ENCODE assay signal across 12 mouse cellular contexts in genomic region chr16:3907471-3907870, GRCm38 (mm10). TPM values are rescaled to one million over a fixed set of nuclear protein-coding genes. Genes with fewer than 3 reads are reported as not detected.
DNase-seq lines count a peak whose midpoint lies in the region; ATAC-seq and TF ChIP-seq lines count a peak whose summit lies in the region.
"Had no signal": no experiment of that assay in that cellular context is flagged by ENCODE, and none has a peak within 500 bp of the region (broad histone marks: within the 10 kb centered on the region; RNA-seq: fewer than 3 reads in every experiment).

No protein-coding gene starts in this region.

- no peak for DNase-seq in forebrain, embryonic 14.5 days (ENCODE audit: low spot score)
- DNase-seq in hindbrain, postnatal 0 days (ENCODE audit: low spot score), result no peak
- DNase-seq in G1E (ENCODE audit: low spot score), result no peak
- DNase-seq in gastrocnemius, postnatal 36 days, result no peak
- DNase-seq: adrenal gland, postnatal 36 days; heart, postnatal 14 days had no signal

- peak overlapping the region; percentile 80; the same call in 1 of the 2 replicates for H3K4me2 ChIP-seq in forebrain, embryonic 13.5 days
- no peak overlapping the region for H3K4me2 ChIP-seq in forebrain, embryonic 14.5 days (ENCODE audit: low read length)
- H3K4me2 ChIP-seq in hindbrain, embryonic 15.5 days, result peak overlapping the region; percentile 69
- H3K4me2 ChIP-seq in hindbrain, postnatal 0 days (ENCODE audit: low read depth, low read length), result no peak overlapping the region
- peak overlapping the region; percentile 77; the same call in 1 of the 2 replicates for H3K4me2 ChIP-seq in midbrain, embryonic 13.5 days (replicated peaks)

- no peak for ATAC-seq in forebrain, embryonic 13.5 days
- ATAC-seq in forebrain, embryonic 14.5 days, result no peak
- no peak for ATAC-seq in hindbrain, embryonic 15.5 days (ENCODE audit: low FRiP score, low read depth)
- ATAC-seq in hindbrain, postnatal 0 days, result no peak
- no peak for ATAC-seq in G1E (ENCODE audit: extremely low read depth, insufficient number of reproducible peaks, low FRiP score, poor library complexity, severe bottlenecking)
- no peak for ATAC-seq in midbrain, embryonic 13.5 days

- H3K9ac ChIP-seq in forebrain, embryonic 13.5 days, result no peak overlapping the region
- no peak overlapping the region for H3K9ac ChIP-seq in forebrain, embryonic 14.5 days (ENCODE audit: low read length)
- no peak overlapping the region for H3K9ac ChIP-seq in hindbrain, embryonic 15.5 days
- H3K9ac ChIP-seq in hindbrain, postnatal 0 days (replicated peaks; ENCODE audit: low read length), result no peak overlapping the region
- 0 out of 2 replicates have a peak overlapping the region, but pooled peaks have one; percentile 7 for H3K9ac ChIP-seq in midbrain, embryonic 13.5 days (replicated peaks)

- peaks cover 14% of the 10 kb centered on the region for H3K4me1 ChIP-seq in forebrain, embryonic 13.5 days
- H3K4me1 ChIP-seq in forebrain, embryonic 14.5 days (ENCODE audit: control insufficient read depth, insufficient read depth, low read length), result 0 out of 2 replicates have a peak, but pooled peaks cover 6% of the 10 kb centered on the region
- H3K4me1 ChIP-seq in hindbrain, embryonic 15.5 days (replicated peaks), result peaks cover 16% of the 10 kb centered on the region
- peaks cover 5% of the 10 kb centered on the region for H3K4me1 ChIP-seq in hindbrain, postnatal 0 days (ENCODE audit: insufficient read depth, low read length)
- peaks cover 19% of the 10 kb centered on the region for H3K4me1 ChIP-seq in G1E (ENCODE audit: insufficient read depth, low read depth, low read length)
- peaks cover 21% of the 10 kb centered on the region for H3K4me1 ChIP-seq in midbrain, embryonic 13.5 days (replicated peaks)

- intact Hi-C loops in gastrocnemius, postnatal 36 days (cut with DNase I), result loop anchor here (5.0 to 10.0 kb wide), 2 partner anchors 60 to 163 kb away; partner anchors contain the start of genes Zfp174 and Zfp263

- peaks cover 43% of the 10 kb centered on the region for H3K36me3 ChIP-seq in forebrain, embryonic 13.5 days (ENCODE audit: poor library complexity, severe bottlenecking)
- H3K36me3 ChIP-seq in forebrain, embryonic 14.5 days (ENCODE audit: control insufficient read depth, insufficient read depth, low read length), result peaks cover 41% of the 10 kb centered on the region
- peaks cover 26% of the 10 kb centered on the region for H3K36me3 ChIP-seq in hindbrain, embryonic 15.5 days
- H3K36me3 ChIP-seq in hindbrain, postnatal 0 days (ENCODE audit: insufficient read depth, low read length), result peaks cover 21% of the 10 kb centered on the region
- peaks cover 67% of the 10 kb centered on the region for H3K36me3 ChIP-seq in G1E (replicated peaks)
- H3K36me3 ChIP-seq in midbrain, embryonic 13.5 days, result peaks cover 47% of the 10 kb centered on the region

- no peak for TF ChIP-seq CTCF in hindbrain, postnatal 0 days (IDR thresholded peaks at IDR 0.05; ENCODE audit: low read depth)
- TF ChIP-seq CTCF in G1E (IDR thresholded peaks at IDR 0.05; ENCODE audit: low read depth, low read length), result no peak

- no peaks in the 10 kb centered on the region for H3K9me3 ChIP-seq in forebrain, embryonic 13.5 days (replicated peaks)
- no peaks in the 10 kb centered on the region for H3K9me3 ChIP-seq in forebrain, embryonic 14.5 days (replicated peaks; ENCODE audit: control insufficient read depth, low read length)
- H3K9me3 ChIP-seq in hindbrain, embryonic 15.5 days, result no peaks in the 10 kb centered on the region
- H3K9me3 ChIP-seq in hindbrain, postnatal 0 days (ENCODE audit: low read length), result no peaks in the 10 kb centered on the region
- H3K9me3 ChIP-seq in G1E (replicated peaks), result no peaks in the 10 kb centered on the region
- H3K9me3 ChIP-seq in midbrain, embryonic 13.5 days, result no peaks in the 10 kb centered on the region
- H3K9me3 ChIP-seq: limb, embryonic 15.5 days; lung, embryonic 15.5 days had no signal

- H3K27ac ChIP-seq in forebrain, embryonic 13.5 days, result no peak overlapping the region
- H3K27ac ChIP-seq in forebrain, embryonic 14.5 days (ENCODE audit: low read depth, low read length), result no peak overlapping the region
- no peak overlapping the region for H3K27ac ChIP-seq in hindbrain, embryonic 15.5 days (replicated peaks)
- H3K27ac ChIP-seq in hindbrain, postnatal 0 days, result no peak overlapping the region
- H3K27ac ChIP-seq in midbrain, embryonic 13.5 days, result no peak overlapping the region

- H3K4me3 ChIP-seq in forebrain, embryonic 13.5 days, result no peak overlapping the region
- no peak overlapping the region for H3K4me3 ChIP-seq in forebrain, embryonic 14.5 days (ENCODE audit: low read depth, low read length)
- H3K4me3 ChIP-seq in hindbrain, embryonic 15.5 days, result no peak overlapping the region
- H3K4me3 ChIP-seq in hindbrain, postnatal 0 days (ENCODE audit: low read length), result no peak overlapping the region
- H3K4me3 ChIP-seq in G1E (ENCODE audit: low read depth, low read length), result peak overlapping the region; percentile 18; the same call in 1 of the 2 replicates
- H3K4me3 ChIP-seq in midbrain, embryonic 13.5 days (replicated peaks), result no peak overlapping the region

- WGBS in forebrain, embryonic 13.5 days, result 81% methylated on average over 2 of the region's 2 CpGs
- WGBS in forebrain, embryonic 14.5 days, result 83% methylated on average over 2 of the region's 2 CpGs
- 78% methylated on average over 2 of the region's 2 CpGs for WGBS in hindbrain, embryonic 15.5 days
- WGBS in hindbrain, postnatal 0 days, result 76% methylated on average over 2 of the region's 2 CpGs
- 77% methylated on average over 2 of the region's 2 CpGs for WGBS in midbrain, embryonic 13.5 days

- no peaks in the 10 kb centered on the region for H3K27me3 ChIP-seq in forebrain, embryonic 13.5 days
- no peaks in the 10 kb centered on the region for H3K27me3 ChIP-seq in forebrain, embryonic 14.5 days (replicated peaks; ENCODE audit: control insufficient read depth, insufficient read depth, low read length)
- H3K27me3 ChIP-seq in hindbrain, embryonic 15.5 days, result no peaks in the 10 kb centered on the region
- H3K27me3 ChIP-seq in hindbrain, postnatal 0 days (ENCODE audit: insufficient read depth, low read length), result no peaks in the 10 kb centered on the region
- no peaks in the 10 kb centered on the region for H3K27me3 ChIP-seq in G1E (ENCODE audit: insufficient read depth, low read length)
- H3K27me3 ChIP-seq in midbrain, embryonic 13.5 days, result no peaks in the 10 kb centered on the region
- H3K27me3 ChIP-seq: limb, embryonic 15.5 days; lung, embryonic 15.5 days had no signal

RNA-seq across cellular contexts. Expression of gene 1700037C18Rik, which starts 1.0 kb away (rescaled TPM):
- 7.9 and 9.7 TPM in 2 replicates for polyA plus RNA-seq in forebrain, embryonic 13.5 days (2015; fragmentation: Nextera tagmentation; extraction: Ambion mirVana)
- 9.6 and 10.0 TPM in 2 replicates for polyA plus RNA-seq in forebrain, embryonic 14.5 days (2014; fragmentation: Nextera tagmentation; extraction: Ambion mirVana)
- 13.3 and 18.1 TPM in 2 replicates for polyA plus RNA-seq in hindbrain, embryonic 15.5 days (2015; fragmentation: Nextera tagmentation; extraction: Ambion mirVana)
- total RNA-seq in hindbrain, postnatal 0 days (2014; rRNA removed), result 7.9 and 47.7 TPM in 2 replicates
- polyA plus RNA-seq in hindbrain, postnatal 0 days (2015; fragmentation: Nextera tagmentation; extraction: Ambion mirVana), result 12.6 and 12.7 TPM in 2 replicates
- 1.7 and 6.2 TPM in 2 replicates for total RNA-seq in G1E (2014; fragmentation: Nextera tagmentation)
- 2.2 and 2.5 TPM in 2 replicates for total RNA-seq in G1E (2017)
- 8.2 and 11.1 TPM in 2 replicates for polyA plus RNA-seq in G1E (2012)
- polyA plus RNA-seq in midbrain, embryonic 13.5 days (2015; fragmentation: Nextera tagmentation; extraction: Ambion mirVana), result 11.1 and 12.2 TPM in 2 replicates
- total RNA-seq in gastrocnemius, postnatal 36 days (2021), result 1 to 10 TPM; 2.1 to 2.6 TPM

RNA-seq across cellular contexts. Expression of gene Cluap1, which starts 1.1 kb away (rescaled TPM):
- 30.3 and 35.5 TPM in 2 replicates for polyA plus RNA-seq in forebrain, embryonic 13.5 days (2015; fragmentation: Nextera tagmentation; extraction: Ambion mirVana)
- 35.1 and 35.6 TPM in 2 replicates for polyA plus RNA-seq in forebrain, embryonic 14.5 days (2014; fragmentation: Nextera tagmentation; extraction: Ambion mirVana)
- polyA plus RNA-seq in hindbrain, embryonic 15.5 days (2015; fragmentation: Nextera tagmentation; extraction: Ambion mirVana), result 37.7 and 38.2 TPM in 2 replicates
- total RNA-seq in hindbrain, postnatal 0 days (2014; rRNA removed), result 11.8 and 14.4 TPM in 2 replicates
- 42.3 and 42.6 TPM in 2 replicates for polyA plus RNA-seq in hindbrain, postnatal 0 days (2015; fragmentation: Nextera tagmentation; extraction: Ambion mirVana)
- total RNA-seq in G1E (2014; fragmentation: Nextera tagmentation) (12.0 and 24.2 TPM in 2 replicates), G1E (2017) (26.4 and 26.9 TPM in 2 replicates)
- 23.6 and 30.4 TPM in 2 replicates for polyA plus RNA-seq in G1E (2012)
- polyA plus RNA-seq in midbrain, embryonic 13.5 days (2015; fragmentation: Nextera tagmentation; extraction: Ambion mirVana), result 33.2 and 33.4 TPM in 2 replicates
- 1 to 10 TPM; 7.6 to 9.1 TPM for total RNA-seq in gastrocnemius, postnatal 36 days (2021)

RNA-seq across cellular contexts. Expression of gene Gm20695, which starts 23.0 kb away (rescaled TPM):
- 3.9 and 5.7 TPM in 2 replicates for polyA plus RNA-seq in forebrain, embryonic 13.5 days (2015; fragmentation: Nextera tagmentation; extraction: Ambion mirVana)
- 2.6 and 4.1 TPM in 2 replicates for polyA plus RNA-seq in forebrain, embryonic 14.5 days (2014; fragmentation: Nextera tagmentation; extraction: Ambion mirVana)
- polyA plus RNA-seq in hindbrain, embryonic 15.5 days (2015; fragmentation: Nextera tagmentation; extraction: Ambion mirVana), result 1.6 and 1.7 TPM in 2 replicates
- 2.9 and 10.9 TPM in 2 replicates for total RNA-seq in hindbrain, postnatal 0 days (2014; rRNA removed)
- polyA plus RNA-seq in hindbrain, postnatal 0 days (2015; fragmentation: Nextera tagmentation; extraction: Ambion mirVana), result 1.0 and 3.2 TPM in 2 replicates
- total RNA-seq in G1E (2014; fragmentation: Nextera tagmentation) (not detected in 2 replicates), G1E (2017) (0.33 TPM in 1 of 2 replicates, not detected in the other)
- not detected in 2 replicates for polyA plus RNA-seq in G1E (2012)
- polyA plus RNA-seq in midbrain, embryonic 13.5 days (2015; fragmentation: Nextera tagmentation; extraction: Ambion mirVana), result 1.6 and 4.9 TPM in 2 replicates
- total RNA-seq in gastrocnemius, postnatal 36 days (2021), result not detected
- total RNA-seq: heart, postnatal 14 days had no signal
- polyA plus RNA-seq: neural tube, embryonic 11.5 days had no signal

RNA-seq across cellular contexts. Expression of gene Zfp597, which starts 23.1 kb away (rescaled TPM):
- polyA plus RNA-seq in forebrain, embryonic 13.5 days (2015; fragmentation: Nextera tagmentation; extraction: Ambion mirVana), result 9.6 and 10.8 TPM in 2 replicates
- polyA plus RNA-seq in forebrain, embryonic 14.5 days (2014; fragmentation: Nextera tagmentation; extraction: Ambion mirVana), result 12.6 and 14.3 TPM in 2 replicates
- 14.8 and 14.9 TPM in 2 replicates for polyA plus RNA-seq in hindbrain, embryonic 15.5 days (2015; fragmentation: Nextera tagmentation; extraction: Ambion mirVana)
- total RNA-seq in hindbrain, postnatal 0 days (2014; rRNA removed), result 21.4 and 24.4 TPM in 2 replicates
- polyA plus RNA-seq in hindbrain, postnatal 0 days (2015; fragmentation: Nextera tagmentation; extraction: Ambion mirVana), result 10.0 and 11.9 TPM in 2 replicates
- total RNA-seq in G1E (2014; fragmentation: Nextera tagmentation) (23.3 and 23.6 TPM in 2 replicates), G1E (2017) (24.2 and 26.7 TPM in 2 replicates)
- 2.7 and 3.0 TPM in 2 replicates for polyA plus RNA-seq in G1E (2012)
- polyA plus RNA-seq in midbrain, embryonic 13.5 days (2015; fragmentation: Nextera tagmentation; extraction: Ambion mirVana), result 15.2 and 17.5 TPM in 2 replicates
- total RNA-seq in gastrocnemius, postnatal 36 days (2021), result 1 to 10 TPM; 5.6 to 7.0 TPM

RNA-seq across cellular contexts. Expression of gene Naa60, which starts 35.3 kb away (rescaled TPM):
- polyA plus RNA-seq in forebrain, embryonic 13.5 days (2015; fragmentation: Nextera tagmentation; extraction: Ambion mirVana), result 66.0 and 72.4 TPM in 2 replicates
- polyA plus RNA-seq in forebrain, embryonic 14.5 days (2014; fragmentation: Nextera tagmentation; extraction: Ambion mirVana), result 68.4 and 83.3 TPM in 2 replicates
- polyA plus RNA-seq in hindbrain, embryonic 15.5 days (2015; fragmentation: Nextera tagmentation; extraction: Ambion mirVana), result 93.0 and 102 TPM in 2 replicates
- total RNA-seq in hindbrain, postnatal 0 days (2014; rRNA removed), result 76.7 and 89.6 TPM in 2 replicates
- 85.7 and 91.6 TPM in 2 replicates for polyA plus RNA-seq in hindbrain, postnatal 0 days (2015; fragmentation: Nextera tagmentation; extraction: Ambion mirVana)
- total RNA-seq in G1E (2014; fragmentation: Nextera tagmentation) (57.5 and 71.6 TPM in 2 replicates), G1E (2017) (25.6 and 25.7 TPM in 2 replicates)
- polyA plus RNA-seq in G1E (2012), result 26.0 and 28.7 TPM in 2 replicates
- 79.7 and 80.5 TPM in 2 replicates for polyA plus RNA-seq in midbrain, embryonic 13.5 days (2015; fragmentation: Nextera tagmentation; extraction: Ambion mirVana)
- total RNA-seq in gastrocnemius, postnatal 36 days (2021), result 10 to 100 TPM; 30.5 to 33.2 TPM

Comparison
In these comparisons a context has a peak if more than half of its experiments do, and no peak if none do; other contexts are left out.
1. H3K4me2 ChIP-seq: peak in forebrain, embryonic 13.5 days (single experiment), hindbrain, embryonic 15.5 days (single experiment) and midbrain, embryonic 13.5 days (single experiment); none in forebrain, embryonic 14.5 days (single experiment) and hindbrain, postnatal 0 days (single experiment).